Mouse (Mus musculus): Measurements from ENCODE around the gene Cisd1. TPM values are rescaled to one million over a fixed set of nuclear protein-coding genes. Genes with fewer than 3 reads are reported as not detected.

The Cisd1 gene
- total RNA-seq, 2 experiments from 2014 or later: 47.8 to 55.9 TPM

Other genes starting within 250 kb of the Cisd1 start
- 10 to 100 TPM; 33.7 to 53.9 TPM for gene Bicc1, start 185.3 kb downstream of the Cisd1 start, total RNA-seq (2021)
- 10 to 100 TPM; 70.9 to 77.0 TPM for gene Tfam, start 106.7 kb downstream of the Cisd1 start, total RNA-seq (2021)
- 10 to 100 TPM; 23.6 to 30.3 TPM for gene Ube2d1, start 59.7 kb downstream of the Cisd1 start, total RNA-seq (2021)
- 10 to 100 TPM; 19.9 to 21.5 TPM for gene Ipmk, start 2.8 kb upstream of the Cisd1 start, total RNA-seq (2021)

Measured in adrenal gland, postnatal 4 days (tissue).